Mouse (Mus musculus) urinary bladder, postnatal 14 days (tissue): ENCODE results near the gene Arhgap15.

ENCODE experiments used
- DNase-seq: peaks from one replicate; pipeline ENCODE4 v3.0.0; 2021; ENCODE audit warnings: low spot score

The Arhgap15 gene

GRCm38 (mm10) chr2:44354786-44355185 lies 606.2 kb downstream of the Arhgap15 start:
- no peak for DNase-seq

GRCm38 (mm10) chr2:44355316-44355715 lies 606.7 kb downstream of the Arhgap15 start:
- no peak for DNase-seq

GRCm38 (mm10) chr2:44356248-44356886 lies 607.7 kb downstream of the Arhgap15 start:
- DNase-seq, result no peak

GRCm38 (mm10) chr2:44356887-44357251 lies 608.2 kb downstream of the Arhgap15 start:
- no peak for DNase-seq

GRCm38 (mm10) chr2:44380225-44380624 lies 631.6 kb downstream of the Arhgap15 start:
- DNase-seq, result no peak

GRCm38 (mm10) chr2:44384541-44384940 lies 635.9 kb downstream of the Arhgap15 start:
- no peak for DNase-seq

GRCm38 (mm10) chr2:44389556-44389955 lies 640.9 kb downstream of the Arhgap15 start:
- DNase-seq, result no peak

- no peak for DNase-seq
Observed at GRCm38 (mm10) chr2:44393789-44394188, 645.2 kb downstream of the Arhgap15 start.

- no peak for DNase-seq
Observed at GRCm38 (mm10) chr2:44394956-44395501, 646.4 kb downstream of the Arhgap15 start.

GRCm38 (mm10) chr2:44395577-44395976 lies 647.0 kb downstream of the Arhgap15 start:
- no peak for DNase-seq

GRCm38 (mm10) chr2:44397209-44397608 lies 648.6 kb downstream of the Arhgap15 start:
- no peak for DNase-seq

- DNase-seq, result no peak
Observed at GRCm38 (mm10) chr2:44397735-44398337, 649.2 kb downstream of the Arhgap15 start.

- DNase-seq, result no peak
Observed at GRCm38 (mm10) chr2:44399191-44399926, 650.7 kb downstream of the Arhgap15 start.

- DNase-seq, result no peak
Observed at GRCm38 (mm10) chr2:44401704-44402422, 653.2 kb downstream of the Arhgap15 start.

- no peak for DNase-seq
Observed at GRCm38 (mm10) chr2:44411660-44412059, 663.0 kb downstream of the Arhgap15 start.

- DNase-seq, result no peak
Observed at GRCm38 (mm10) chr2:44416331-44416730, 667.7 kb downstream of the Arhgap15 start.

GRCm38 (mm10) chr2:44419547-44420225 lies 671.1 kb downstream of the Arhgap15 start:
- no peak for DNase-seq

- no peak for DNase-seq
Observed at GRCm38 (mm10) chr2:44430521-44430920, 681.9 kb downstream of the Arhgap15 start.

- no peak for DNase-seq
Observed at GRCm38 (mm10) chr2:44436652-44437051, 688.0 kb downstream of the Arhgap15 start.

- DNase-seq, result no peak
Observed at GRCm38 (mm10) chr2:44437496-44438057, 689.0 kb downstream of the Arhgap15 start.

- no peak for DNase-seq
Observed at GRCm38 (mm10) chr2:44438070-44438469, 689.4 kb downstream of the Arhgap15 start.
